Comparison of ENCODE assay signal across 17 mouse cellular contexts in genomic region chr9:100046213-100046807, GRCm38 (mm10).
DNase-seq lines count a peak whose midpoint lies in the region; ATAC-seq lines count a peak whose summit lies in the region.
"Had no signal": no experiment of that assay in that cellular context is flagged by ENCODE, and none has a peak within 500 bp of the region (broad histone marks: within the 10 kb centered on the region; RNA-seq: fewer than 3 reads in every experiment).

No protein-coding gene starts in this region.

- WGBS in neural tube, embryonic 12.5 days = 45% methylated on average over 13 of the region's 13 CpGs
- 11% methylated on average over 13 of the region's 13 CpGs for WGBS in forebrain, embryonic 16.5 days
- WGBS in neural tube, embryonic 13.5 days = 45% methylated on average over 13 of the region's 13 CpGs

- no peak overlapping the region for H3K27ac ChIP-seq in neural tube, embryonic 12.5 days
- no peak overlapping the region for H3K27ac ChIP-seq in forebrain, embryonic 16.5 days (ENCODE audit: low read length)
- no peak overlapping the region for H3K27ac ChIP-seq in neural tube, embryonic 13.5 days (replicated peaks)
- H3K27ac ChIP-seq: hindbrain, embryonic 12.5 days; lung, embryonic 15.5 days; stomach, postnatal 0 days had no signal

- no peaks in the 10 kb centered on the region for H3K36me3 ChIP-seq in neural tube, embryonic 12.5 days
- no peaks in the 10 kb centered on the region for H3K36me3 ChIP-seq in forebrain, embryonic 16.5 days (ENCODE audit: control insufficient read depth, insufficient read depth)
- H3K36me3 ChIP-seq in neural tube, embryonic 13.5 days = no peaks in the 10 kb centered on the region
- H3K36me3 ChIP-seq: hindbrain, embryonic 12.5 days; lung, embryonic 15.5 days had no signal

- H3K4me2 ChIP-seq in neural tube, embryonic 12.5 days (replicated peaks) = peak overlapping the region; percentile 10; the same call in 1 of the 2 replicates
- peak overlapping the region; percentile 25; the same call in 1 of the 2 replicates for H3K4me2 ChIP-seq in forebrain, embryonic 16.5 days (ENCODE audit: low read length)
- 0 out of 2 replicates have a peak overlapping the region, but pooled peaks have one; percentile 11 for H3K4me2 ChIP-seq in neural tube, embryonic 13.5 days
- H3K4me2 ChIP-seq: hindbrain, embryonic 12.5 days; lung, embryonic 15.5 days had no signal

- no peaks in the 10 kb centered on the region; the same call in 1 of the 2 replicates for H3K4me1 ChIP-seq in neural tube, embryonic 12.5 days
- H3K4me1 ChIP-seq in forebrain, embryonic 16.5 days (replicated peaks; ENCODE audit: control insufficient read depth, insufficient read depth, low read length) = peaks cover 3% of the 10 kb centered on the region; the same call in 1 of the 2 replicates
- H3K4me1 ChIP-seq in neural tube, embryonic 13.5 days (replicated peaks) = peaks cover 7% of the 10 kb centered on the region
- H3K4me1 ChIP-seq: lung, embryonic 15.5 days had no signal

- H3K9me3 ChIP-seq in neural tube, embryonic 12.5 days = peaks cover 3% of the 10 kb centered on the region; the same call in 1 of the 2 replicates
- H3K9me3 ChIP-seq in forebrain, embryonic 16.5 days (ENCODE audit: control insufficient read depth, low read length) = 0 out of 2 replicates have a peak, but pooled peaks cover 2% of the 10 kb centered on the region
- peaks cover 10% of the 10 kb centered on the region; the same call in 1 of the 2 replicates for H3K9me3 ChIP-seq in neural tube, embryonic 13.5 days
- H3K9me3 ChIP-seq: hindbrain, embryonic 12.5 days; lung, embryonic 15.5 days had no signal

- H3K4me3 ChIP-seq in neural tube, embryonic 12.5 days = no peak overlapping the region
- no peak overlapping the region for H3K4me3 ChIP-seq in forebrain, embryonic 16.5 days (replicated peaks; ENCODE audit: low read length)
- H3K4me3 ChIP-seq in neural tube, embryonic 13.5 days = no peak overlapping the region
- H3K4me3 ChIP-seq: hindbrain, embryonic 12.5 days; lung, embryonic 15.5 days had no signal

- intact Hi-C loops in left cerebral cortex, postnatal 36 days (cut with DNase I) = no loop called here
- intact Hi-C loops in left cerebral cortex, postnatal 4 days (cut with DNase I) = no loop called here

- no peaks in the 10 kb centered on the region for H3K27me3 ChIP-seq in neural tube, embryonic 12.5 days (replicated peaks)
- no peaks in the 10 kb centered on the region for H3K27me3 ChIP-seq in forebrain, embryonic 16.5 days (replicated peaks; ENCODE audit: control insufficient read depth, insufficient read depth, low read length)
- H3K27me3 ChIP-seq in neural tube, embryonic 13.5 days = no peaks in the 10 kb centered on the region
- H3K27me3 ChIP-seq: hindbrain, embryonic 12.5 days; lung, embryonic 15.5 days had no signal

- no peak for DNase-seq in neural tube, embryonic 10.5 days (ENCODE audit: extremely low spot score, low spot score)
- DNase-seq in left cerebral cortex, postnatal 36 days (ENCODE audit: low spot score in 2 of 2) = no peak
- no peak for DNase-seq in left cerebral cortex, postnatal 4 days
- DNase-seq in natural killer cell, adult 2 months (ENCODE audit: low spot score in 2 of 2) = no peak
- DNase-seq: B cell, adult 2 months; cerebellum, adult 18-20 months; kidney, adult 18-20 months; kidney, postnatal 14 days; layer of hippocampus, adult 9-11 months; thymus, postnatal 25 days had no signal

- no peak for ATAC-seq in neural tube, embryonic 12.5 days (ENCODE audit: low FRiP score, low read depth)
- ATAC-seq in forebrain, embryonic 16.5 days = no peak
- no peak for ATAC-seq in neural tube, embryonic 13.5 days (ENCODE audit: low read depth)
- ATAC-seq: Patski had no signal

- no peak overlapping the region for H3K9ac ChIP-seq in neural tube, embryonic 12.5 days
- H3K9ac ChIP-seq in forebrain, embryonic 16.5 days (replicated peaks; ENCODE audit: low read depth, low read length) = no peak overlapping the region
- no peak overlapping the region for H3K9ac ChIP-seq in neural tube, embryonic 13.5 days
- H3K9ac ChIP-seq: hindbrain, embryonic 12.5 days; lung, embryonic 15.5 days had no signal
